Mouse (Mus musculus) C2C12 (cell line): ENCODE measurements around the gene Rgs19.

Source experiments
- CTCF ChIP-seq: IDR thresholded peaks from one replicate; pipeline ENCODE4 v1.5.1; 2011; ENCODE audit not compliant: control insufficient read depth, insufficient read depth, insufficient read length
- MYOD1 ChIP-seq: IDR thresholded peaks from one replicate; pipeline ENCODE4 v1.6.1; 2011; ENCODE audit warnings: low read depth; ENCODE audit not compliant: control insufficient read depth, insufficient read length
- USF1 ChIP-seq: IDR thresholded peaks from one replicate; pipeline ENCODE4 v1.6.1; 2011; ENCODE audit warnings: low read depth, mild to moderate bottlenecking, control low read depth, moderate library complexity

DNA sequence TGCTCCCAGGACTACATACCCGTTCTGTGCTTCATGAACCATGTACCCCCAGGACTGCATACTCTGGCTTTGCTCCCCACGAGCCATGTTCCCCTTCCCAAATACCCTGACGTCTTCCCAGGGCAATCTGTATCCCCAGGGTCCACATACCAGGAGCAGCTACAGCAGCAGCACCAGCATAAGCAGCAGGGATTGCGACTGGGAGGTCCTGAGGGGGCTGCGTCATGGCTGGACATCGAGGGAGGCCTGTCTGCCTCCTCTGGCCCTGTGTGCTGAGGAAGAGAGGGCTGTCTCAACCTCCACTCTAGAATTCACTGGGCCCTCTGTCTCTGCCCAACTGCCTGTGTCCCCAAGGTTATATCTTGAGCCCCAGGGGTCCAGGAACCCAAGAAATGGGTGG lies 2.7 kb downstream of the Rgs19 start:
- TF ChIP-seq CTCF (no peak), MYOD1 (no peak), USF1 (no peak)
